Mouse (Mus musculus): ENCODE results near the gene Foxj1. TPM values are rescaled to one million over a fixed set of nuclear protein-coding genes. Genes with fewer than 3 reads are reported as not detected.

Gene Foxj1
- polyA plus RNA-seq, 1 experiment: 0.08 TPM

GRCm38 (mm10) chr11:116293538-116294137, 41.6 kb downstream of the Foxj1 start:
- Histone ChIP-seq H3ac (ENCODE audit: control insufficient read depth, insufficient read length) (no peak overlapping the region), H3K36me3 (ENCODE audit: control insufficient read depth, insufficient read depth) (peaks cover 5% of the 10 kb centered on the region), H3K27me3 (ENCODE audit: control insufficient read depth, insufficient read depth, insufficient read length) (no peaks in the 10 kb centered on the region), H3K79me2 (ENCODE audit: control insufficient read depth, insufficient read depth) (no peaks in the 10 kb centered on the region), H3K4me3 (no peak overlapping the region), H3K4me2 (ENCODE audit: low read depth) (peak overlapping the region; percentile 18)
- TF ChIP-seq POLR2A (IDR thresholded peaks at IDR 0.05; ENCODE audit: insufficient read length, low read depth) (no peak), USF1 (IDR thresholded peaks at IDR 0.05; ENCODE audit: low read depth) (no peak), REST (IDR thresholded peaks at IDR 0.05; ENCODE audit: insufficient read depth, insufficient read length) (no peak), MYOD1 (IDR thresholded peaks at IDR 0.05; ENCODE audit: control insufficient read depth in 1 of 3, insufficient read length in 2 of 3, low read depth in 2 of 3) (no peak), E2F4 (IDR thresholded peaks at IDR 0.05; ENCODE audit: insufficient read depth) (no peak), TCF12 (IDR thresholded peaks at IDR 0.05; ENCODE audit: insufficient read depth, poor library complexity, severe bottlenecking) (no peak), MAX (IDR thresholded peaks at IDR 0.05; ENCODE audit: low read depth) (no peak), SRF (IDR thresholded peaks at IDR 0.05; ENCODE audit: control insufficient read depth, insufficient read length, low read depth) (no peak), MYOG (IDR thresholded peaks at IDR 0.05; ENCODE audit: control insufficient read depth in 1 of 3, insufficient read depth in 1 of 3, insufficient read length in 2 of 3, low read depth in 2 of 3) (no peak), POLR2AphosphoS2 (IDR thresholded peaks at IDR 0.05; ENCODE audit: insufficient read length, low read depth) (no peak), CEBPB (IDR thresholded peaks at IDR 0.05; ENCODE audit: insufficient read depth, poor library complexity, severe bottlenecking) (no peak), TCF3 (IDR thresholded peaks at IDR 0.05; ENCODE audit: insufficient read length, low read depth) (no peak)

- Histone ChIP-seq H3K36me3 (ENCODE audit: control insufficient read depth, insufficient read depth) (peaks cover 5% of the 10 kb centered on the region), H3K27me3 (ENCODE audit: control insufficient read depth, insufficient read depth, insufficient read length) (no peaks in the 10 kb centered on the region), H3K4me3 (no peak overlapping the region), H3K79me2 (ENCODE audit: control insufficient read depth, insufficient read depth) (no peaks in the 10 kb centered on the region), H3K4me2 (ENCODE audit: low read depth) (no peak overlapping the region), H3ac (ENCODE audit: control insufficient read depth, insufficient read length) (no peak overlapping the region)
- TF ChIP-seq SRF (IDR thresholded peaks at IDR 0.05; ENCODE audit: control insufficient read depth, insufficient read length, low read depth) (no peak), TCF3 (IDR thresholded peaks at IDR 0.05; ENCODE audit: insufficient read length, low read depth) (no peak), POLR2AphosphoS2 (IDR thresholded peaks at IDR 0.05; ENCODE audit: insufficient read length, low read depth) (no peak), POLR2A (IDR thresholded peaks at IDR 0.05; ENCODE audit: insufficient read length, low read depth) (no peak), MYOD1 (IDR thresholded peaks at IDR 0.05; ENCODE audit: control insufficient read depth in 1 of 3, insufficient read length in 2 of 3, low read depth in 2 of 3) (no peak)
These were observed 42.8 kb downstream of the Foxj1 start for GRCm38 (mm10) chr11:116292401-116292800.

GRCm38 (mm10) chr11:116290556-116290955, 44.6 kb downstream of the Foxj1 start:
- Histone ChIP-seq H3K4me2 (ENCODE audit: low read depth) (no peak overlapping the region), H3K27me3 (ENCODE audit: control insufficient read depth, insufficient read depth, insufficient read length) (no peaks in the 10 kb centered on the region), H3K36me3 (ENCODE audit: control insufficient read depth, insufficient read depth) (peaks cover 5% of the 10 kb centered on the region), H3K4me3 (no peak overlapping the region), H3ac (ENCODE audit: control insufficient read depth, insufficient read length) (no peak overlapping the region), H3K79me2 (ENCODE audit: control insufficient read depth, insufficient read depth) (no peaks in the 10 kb centered on the region)
- TF ChIP-seq E2F4 (IDR thresholded peaks at IDR 0.05; ENCODE audit: insufficient read depth): no peak
- TF ChIP-seq CEBPB (IDR thresholded peaks at IDR 0.05; ENCODE audit: insufficient read depth, poor library complexity, severe bottlenecking): no peak
- TF ChIP-seq TCF12 (IDR thresholded peaks at IDR 0.05; ENCODE audit: insufficient read depth, poor library complexity, severe bottlenecking): no peak
- no peak for TF ChIP-seq POLR2A (IDR thresholded peaks at IDR 0.05; ENCODE audit: insufficient read length, low read depth)
- no peak for TF ChIP-seq SRF (IDR thresholded peaks at IDR 0.05; ENCODE audit: control insufficient read depth, insufficient read length, low read depth)
- TF ChIP-seq POLR2AphosphoS2 (IDR thresholded peaks at IDR 0.05; ENCODE audit: insufficient read length, low read depth): no peak
- no peak for TF ChIP-seq USF1 (IDR thresholded peaks at IDR 0.05; ENCODE audit: low read depth)
- TF ChIP-seq MYOD1 (IDR thresholded peaks at IDR 0.05; ENCODE audit: control insufficient read depth in 1 of 3, insufficient read length in 2 of 3, low read depth in 2 of 3): no peak
- no peak for TF ChIP-seq TCF3 (IDR thresholded peaks at IDR 0.05; ENCODE audit: insufficient read length, low read depth)
- no peak for TF ChIP-seq MYOG (IDR thresholded peaks at IDR 0.05; ENCODE audit: control insufficient read depth in 1 of 3, insufficient read depth in 1 of 3, insufficient read length in 2 of 3, low read depth in 2 of 3)
- no peak for TF ChIP-seq REST (IDR thresholded peaks at IDR 0.05; ENCODE audit: insufficient read depth, insufficient read length)
- TF ChIP-seq MAX (IDR thresholded peaks at IDR 0.05; ENCODE audit: low read depth): no peak

DNA sequence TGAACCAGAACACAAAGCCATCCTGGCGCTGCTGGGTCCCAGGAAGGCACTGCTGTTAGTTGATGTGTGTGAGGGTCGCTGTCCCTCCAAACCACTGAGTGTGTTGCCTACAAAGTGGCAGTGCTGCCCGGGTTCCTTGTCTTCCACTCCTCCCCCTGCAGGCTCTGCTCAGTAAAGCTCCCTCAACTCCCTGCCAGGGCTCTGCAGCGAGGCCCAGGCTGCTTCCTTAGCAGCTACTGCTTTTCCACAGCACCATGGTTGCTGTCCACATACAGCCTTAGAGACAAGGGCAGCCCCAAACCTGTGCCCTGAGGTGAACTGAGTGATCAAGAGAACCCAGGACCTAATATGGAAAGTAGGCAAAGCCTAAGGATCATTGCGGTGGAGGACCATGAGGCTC, 47.8 kb downstream of the Foxj1 start:
- H3K27me3 ChIP-seq (ENCODE audit: control insufficient read depth, insufficient read depth, insufficient read length): peaks cover 10% of the 10 kb centered on the region
- no peaks in the 10 kb centered on the region for H3K79me2 ChIP-seq (ENCODE audit: control insufficient read depth, insufficient read depth)
- no peak overlapping the region for H3ac ChIP-seq (ENCODE audit: control insufficient read depth, insufficient read length)
- peaks cover 5% of the 10 kb centered on the region for H3K36me3 ChIP-seq (ENCODE audit: control insufficient read depth, insufficient read depth)
- no peak overlapping the region for H3K4me3 ChIP-seq
- H3K4me2 ChIP-seq (ENCODE audit: low read depth): peak overlapping the region; percentile 4
- no peak for TF ChIP-seq POLR2A (IDR thresholded peaks at IDR 0.05; ENCODE audit: insufficient read length, low read depth)
- no peak for TF ChIP-seq CEBPB (IDR thresholded peaks at IDR 0.05; ENCODE audit: insufficient read depth, poor library complexity, severe bottlenecking)
- TF ChIP-seq POLR2AphosphoS2 (IDR thresholded peaks at IDR 0.05; ENCODE audit: insufficient read length, low read depth): no peak

- no peak for TF ChIP-seq SRF (IDR thresholded peaks at IDR 0.05; ENCODE audit: control insufficient read depth, insufficient read length, low read depth)
- TF ChIP-seq MYOG (IDR thresholded peaks at IDR 0.05; ENCODE audit: control insufficient read depth in 1 of 3, insufficient read depth in 1 of 3, insufficient read length in 2 of 3, low read depth in 2 of 3): peak; percentile 82 to 96 (median 95)
- peak; percentile 99 to 100 (median 99) for TF ChIP-seq MYOD1 (IDR thresholded peaks at IDR 0.05; ENCODE audit: control insufficient read depth in 1 of 3, insufficient read length in 2 of 3, low read depth in 2 of 3)
- TF ChIP-seq MAX (IDR thresholded peaks at IDR 0.05; ENCODE audit: low read depth): no peak
- peak; percentile 72 for TF ChIP-seq POLR2AphosphoS2 (IDR thresholded peaks at IDR 0.05; ENCODE audit: insufficient read length, low read depth)
- TF ChIP-seq TCF3 (IDR thresholded peaks at IDR 0.05; ENCODE audit: insufficient read length, low read depth): peak; percentile 95
- TF ChIP-seq POLR2A (IDR thresholded peaks at IDR 0.05; ENCODE audit: insufficient read length, low read depth): peak; percentile 26
- TF ChIP-seq TCF12 (IDR thresholded peaks at IDR 0.05; ENCODE audit: insufficient read depth, poor library complexity, severe bottlenecking): peak; percentile 94
- Histone ChIP-seq H3K4me3 (no peak overlapping the region), H3K27me3 (ENCODE audit: control insufficient read depth, insufficient read depth, insufficient read length) (peaks cover 15% of the 10 kb centered on the region), H3K36me3 (ENCODE audit: control insufficient read depth, insufficient read depth) (no peaks in the 10 kb centered on the region), H3K79me2 (ENCODE audit: control insufficient read depth, insufficient read depth) (no peaks in the 10 kb centered on the region), H3K4me2 (ENCODE audit: low read depth) (peak overlapping the region; percentile 34), H3ac (ENCODE audit: control insufficient read depth, insufficient read length) (no peak overlapping the region)
These were observed 49.4 kb downstream of the Foxj1 start for GRCm38 (mm10) chr11:116285770-116286191.
